Mouse (Mus musculus) forebrain, embryonic 14.5 days (tissue): ENCODE measurements around the gene Fam189a2. TPM values are rescaled to one million over a fixed set of nuclear protein-coding genes. Genes with fewer than 3 reads are reported as not detected.

ENCODE experiments used
- ATAC-seq: fragments of 200-750 bp; cut with Nextera tagmentation; 2 replicates; pipeline ENCODE4 v1.8.0; 2017; ENCODE audit warnings: mild to moderate bottlenecking, moderate library complexity
- DNase-seq: peaks from one replicate; pipeline ENCODE4 v3.0.0-alpha.2; 2015; ENCODE audit warnings: low spot score
- H3K27ac ChIP-seq: fragments of 300-500 bp; sonication (generic); 2 replicates; pipeline ENCODE4 v1.5.1; 2014; ENCODE audit warnings: low read depth, mild to moderate bottlenecking, control low read depth, low read length, moderate library complexity
- H3K27me3 ChIP-seq: fragments of 300-500 bp; sonication (generic); replicated peaks from 2 replicates; pipeline ENCODE4 v1.6.1; 2014; ENCODE audit warnings: low read length, control low read depth, mixed read lengths; ENCODE audit not compliant: control insufficient read depth, insufficient read depth
- H3K36me3 ChIP-seq: fragments of 300-500 bp; sonication (generic); 2 replicates; pipeline ENCODE4 v1.6.1; 2014; ENCODE audit warnings: low read length, control low read depth; ENCODE audit not compliant: control insufficient read depth, insufficient read depth
- H3K4me1 ChIP-seq: fragments of 300-500 bp; sonication (generic); 2 replicates; pipeline ENCODE4 v1.6.1; 2014; ENCODE audit warnings: antibody characterized with exemption, low read length, control low read depth; ENCODE audit not compliant: control insufficient read depth, insufficient read depth
- H3K4me2 ChIP-seq: fragments of 300-500 bp; sonication (generic); 2 replicates; pipeline ENCODE4 v1.6.1; 2014; ENCODE audit warnings: mild to moderate bottlenecking, control low read depth, low read length
- H3K4me3 ChIP-seq: fragments of 300-500 bp; sonication (generic); 2 replicates; pipeline ENCODE4 v1.5.1; 2014; ENCODE audit warnings: low read depth, low read length, control low read depth
- H3K9ac ChIP-seq: fragments of 300-500 bp; sonication (generic); 2 replicates; pipeline ENCODE4 v1.6.1; 2014; ENCODE audit warnings: mild to moderate bottlenecking, low read length, control low read depth, moderate library complexity
- H3K9me3 ChIP-seq: fragments of 300-500 bp; sonication (generic); replicated peaks from 2 replicates; pipeline ENCODE4 v1.6.1; 2016; ENCODE audit warnings: low read length, control low read depth, mixed read lengths; ENCODE audit not compliant: control insufficient read depth
- whole genome bisulfite sequencing: fragments of 180-500 bp; shearing (Covaris S2); extraction: QIAGEN DNeasy Blood & Tissue Kit; methylation state at CpG from one replicate; pipeline ENCODE4 v1.1.7; 2014; 5-methylcytosine and 5-hydroxymethylcytosine counted together
- polyA plus RNA-seq: library from polyadenylated mRNA; unstranded; fragments of >200 nt; fragmentation: Nextera tagmentation; extraction: Ambion mirVana; gene quantifications from 2 replicates; pipeline ENCODE4 v1.2.1, GENCODE M21; 2014

Gene Fam189a2
- polyA plus RNA-seq, 1 experiment from 2014 or later, result 0.80 TPM

GRCm38 (mm10) chr19:24020736-24021135, 10.1 kb downstream of the Fam189a2 start:
- Histone ChIP-seq H3K4me1 (peaks cover 8% of the 10 kb centered on the region), H3K4me3 (no peak overlapping the region), H3K27ac (no peak overlapping the region), H3K36me3 (no peaks in the 10 kb centered on the region), H3K27me3 (no peaks in the 10 kb centered on the region), H3K9ac (no peak overlapping the region), H3K9me3 (no peaks in the 10 kb centered on the region), H3K4me2 (no peak overlapping the region)
- no peak for DNase-seq
- WGBS, result 88% methylated on average over 3 of the region's 3 CpGs
- ATAC-seq, result no peak

DNA sequence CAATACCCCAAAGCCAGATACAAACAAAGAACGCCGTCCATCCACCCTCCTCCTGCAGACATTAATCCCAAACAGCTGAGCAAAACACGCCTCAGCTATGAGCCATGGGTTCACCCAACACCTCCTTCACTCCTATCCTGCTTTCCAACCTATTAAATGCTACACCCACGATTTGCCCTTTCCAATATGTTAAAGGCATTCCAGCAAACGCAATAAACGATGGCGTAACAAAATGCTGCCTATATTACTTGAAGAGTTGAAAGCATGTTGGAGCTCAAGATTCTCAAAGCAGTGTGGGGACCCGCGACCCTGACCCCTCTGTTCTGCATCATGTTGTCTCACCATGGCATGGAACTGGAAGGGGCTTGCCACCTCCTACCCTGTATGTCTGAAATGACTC, 11.2 kb downstream of the Fam189a2 start:
- no peaks in the 10 kb centered on the region for H3K27me3 ChIP-seq
- no peak for DNase-seq
- no peak overlapping the region for H3K4me2 ChIP-seq
- H3K36me3 ChIP-seq, result no peaks in the 10 kb centered on the region
- no peak overlapping the region for H3K4me3 ChIP-seq
- WGBS, result 83% methylated on average over 9 of the region's 9 CpGs
- no peak overlapping the region for H3K27ac ChIP-seq
- H3K9ac ChIP-seq, result no peak overlapping the region
- H3K4me1 ChIP-seq, result peaks cover 5% of the 10 kb centered on the region
- H3K9me3 ChIP-seq, result no peaks in the 10 kb centered on the region
- ATAC-seq, result no peak

- no peak overlapping the region for H3K4me2 ChIP-seq
- H3K27me3 ChIP-seq, result no peaks in the 10 kb centered on the region
- no peak overlapping the region for H3K27ac ChIP-seq
- no peak overlapping the region for H3K9ac ChIP-seq
- 87% methylated on average over 3 of the region's 3 CpGs for WGBS
- H3K36me3 ChIP-seq, result no peaks in the 10 kb centered on the region
- no peak overlapping the region for H3K4me3 ChIP-seq
- peaks cover 5% of the 10 kb centered on the region for H3K4me1 ChIP-seq
- H3K9me3 ChIP-seq, result no peaks in the 10 kb centered on the region
- DNase-seq (no peak), ATAC-seq (no peak)
These were observed 12.4 kb downstream of the Fam189a2 start for GRCm38 (mm10) chr19:24018396-24018795.

- WGBS, result 81% methylated on average over 3 of the region's 3 CpGs
- no peaks in the 10 kb centered on the region for H3K27me3 ChIP-seq
- H3K9me3 ChIP-seq, result no peaks in the 10 kb centered on the region
- ATAC-seq (no peak), DNase-seq (no peak)
- H3K4me1 ChIP-seq, result peaks cover 5% of the 10 kb centered on the region
- no peak overlapping the region for H3K9ac ChIP-seq
- no peaks in the 10 kb centered on the region for H3K36me3 ChIP-seq
- H3K4me2 ChIP-seq, result no peak overlapping the region
- H3K27ac ChIP-seq, result no peak overlapping the region
- H3K4me3 ChIP-seq, result no peak overlapping the region
These were observed 12.9 kb downstream of the Fam189a2 start for GRCm38 (mm10) chr19:24017892-24018291.

- Histone ChIP-seq H3K27me3 (no peaks in the 10 kb centered on the region), H3K36me3 (no peaks in the 10 kb centered on the region), H3K4me3 (no peak overlapping the region), H3K4me2 (no peak overlapping the region), H3K4me1 (peaks cover 5% of the 10 kb centered on the region), H3K9me3 (no peaks in the 10 kb centered on the region), H3K27ac (peak overlapping the region; percentile 55), H3K9ac (no peak overlapping the region)
- DNase-seq (no peak), ATAC-seq (no peak)
- WGBS, result 17% methylated on average over 1 of the region's 1 CpGs
These were observed 13.4 kb downstream of the Fam189a2 start for GRCm38 (mm10) chr19:24017427-24017826.

GRCm38 (mm10) chr19:24016706-24017386, 14.0 kb downstream of the Fam189a2 start:
- H3K4me2 ChIP-seq, result no peak overlapping the region
- H3K4me3 ChIP-seq, result no peak overlapping the region
- peaks cover 5% of the 10 kb centered on the region for H3K4me1 ChIP-seq
- no peaks in the 10 kb centered on the region for H3K36me3 ChIP-seq
- H3K27me3 ChIP-seq, result no peaks in the 10 kb centered on the region
- H3K9ac ChIP-seq, result no peak overlapping the region
- H3K27ac ChIP-seq, result peak overlapping the region; percentile 55
- ATAC-seq (peak; percentile 66), DNase-seq (peak; percentile 54)
- peaks cover 2% of the 10 kb centered on the region for H3K9me3 ChIP-seq
- 9% methylated on average over 3 of the region's 3 CpGs for WGBS

GRCm38 (mm10) chr19:24013241-24013640, 17.6 kb downstream of the Fam189a2 start:
- DNase-seq (no peak), ATAC-seq (no peak)
- no peak overlapping the region for H3K27ac ChIP-seq
- no peak overlapping the region for H3K4me2 ChIP-seq
- peaks cover 4% of the 10 kb centered on the region for H3K9me3 ChIP-seq
- no peak overlapping the region for H3K9ac ChIP-seq
- 86% methylated on average over 3 of the region's 3 CpGs for WGBS
- H3K4me1 ChIP-seq, result peaks cover 5% of the 10 kb centered on the region
- H3K4me3 ChIP-seq, result no peak overlapping the region
- no peaks in the 10 kb centered on the region for H3K27me3 ChIP-seq
- no peaks in the 10 kb centered on the region for H3K36me3 ChIP-seq

GRCm38 (mm10) chr19:24012479-24012878, 18.3 kb downstream of the Fam189a2 start:
- Histone ChIP-seq H3K4me2 (no peak overlapping the region), H3K27ac (no peak overlapping the region), H3K4me1 (peaks cover 5% of the 10 kb centered on the region), H3K36me3 (no peaks in the 10 kb centered on the region), H3K27me3 (no peaks in the 10 kb centered on the region), H3K4me3 (no peak overlapping the region), H3K9me3 (peaks cover 4% of the 10 kb centered on the region), H3K9ac (no peak overlapping the region)
- WGBS, result 97% methylated on average over 8 of the region's 8 CpGs
- no peak for ATAC-seq
- no peak for DNase-seq

GRCm38 (mm10) chr19:24007638-24008360, 23.0 kb downstream of the Fam189a2 start:
- H3K4me3 ChIP-seq, result no peak overlapping the region
- ATAC-seq (no peak), DNase-seq (no peak)
- no peaks in the 10 kb centered on the region for H3K4me1 ChIP-seq
- WGBS, result 74% methylated on average over 4 of the region's 4 CpGs
- no peaks in the 10 kb centered on the region for H3K27me3 ChIP-seq
- peaks cover 4% of the 10 kb centered on the region for H3K9me3 ChIP-seq
- H3K4me2 ChIP-seq, result no peak overlapping the region
- H3K27ac ChIP-seq, result no peak overlapping the region
- no peak overlapping the region for H3K9ac ChIP-seq
- no peaks in the 10 kb centered on the region for H3K36me3 ChIP-seq
